Mouse (Mus musculus): ENCODE data around the gene Trpv3.

The Trpv3 gene

DNA sequence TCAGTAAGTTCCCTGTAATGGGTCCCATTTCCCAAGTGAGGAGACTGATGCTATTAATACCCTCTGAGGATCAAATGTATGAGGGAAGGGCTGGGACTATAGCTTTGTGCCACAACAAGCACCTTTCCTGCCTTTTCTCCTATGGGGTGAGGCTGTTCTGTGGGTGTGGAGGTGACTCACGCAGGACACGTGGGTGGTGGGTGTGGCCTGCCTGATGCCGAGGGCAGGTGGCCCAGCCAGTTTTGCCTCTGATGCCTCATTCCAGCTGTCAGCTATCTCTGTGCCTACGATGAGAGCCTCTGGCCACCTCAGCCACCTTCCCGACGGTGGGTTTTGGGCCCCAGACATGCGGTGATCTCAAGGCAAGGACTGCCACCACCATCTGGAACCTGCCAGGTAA, at the start of gene Trpv3:
TSS of gene Trpv3 (plus strand) at position 122 of the 400 bp plus-strand sequence.
- DNase-seq (ENCODE audit: low read depth) = no peak

DNA sequence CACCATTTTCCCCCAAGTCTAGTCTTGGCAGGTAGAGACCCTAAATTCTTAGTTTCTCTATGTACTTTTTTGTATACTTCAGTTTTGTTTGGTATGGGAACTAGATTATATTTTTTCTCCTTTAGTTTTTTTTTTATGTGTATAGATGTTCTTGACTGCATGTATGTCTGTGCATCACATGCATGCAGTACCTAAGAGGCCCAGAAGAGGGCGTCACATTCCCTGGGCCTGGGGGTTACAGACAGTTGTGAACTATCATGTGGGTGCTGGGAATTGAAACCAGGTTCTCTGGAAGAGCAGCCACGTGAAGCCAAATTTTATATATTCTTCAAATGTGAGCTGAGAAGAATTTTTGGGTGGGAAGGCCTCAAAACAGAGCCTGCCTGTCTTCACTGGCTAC, 47.5 kb upstream of the Trpv3 start:
- DNase-seq (ENCODE audit: low read depth) = no peak

DNA sequence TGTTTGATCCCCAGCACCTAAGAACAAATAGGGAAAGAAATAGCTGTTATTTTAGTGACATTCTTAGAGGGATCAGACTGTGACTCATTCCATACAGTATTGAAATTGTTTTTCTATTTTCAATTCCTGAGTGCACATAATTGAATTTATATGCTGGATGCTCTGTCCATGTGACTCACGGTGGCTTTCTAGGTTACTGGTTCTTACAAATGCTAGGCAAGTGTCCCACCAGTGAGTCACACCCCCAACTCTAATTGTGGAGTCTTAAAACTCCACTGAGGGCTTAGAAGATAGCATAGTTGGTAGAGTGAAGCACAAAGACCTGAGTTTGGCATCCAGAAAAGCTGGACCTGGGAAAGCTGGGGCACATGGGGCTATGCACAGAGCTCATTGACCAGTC, 46.5 kb upstream of the Trpv3 start:
- no peak for DNase-seq (ENCODE audit: low read depth)

GRCm38 (mm10) chr11:73222846-73223245, 44.3 kb upstream of the Trpv3 start:
- no peak for DNase-seq (ENCODE audit: low read depth)

GRCm38 (mm10) chr11:73223966-73224365, 43.2 kb upstream of the Trpv3 start:
- DNase-seq (ENCODE audit: low read depth) = no peak

DNA sequence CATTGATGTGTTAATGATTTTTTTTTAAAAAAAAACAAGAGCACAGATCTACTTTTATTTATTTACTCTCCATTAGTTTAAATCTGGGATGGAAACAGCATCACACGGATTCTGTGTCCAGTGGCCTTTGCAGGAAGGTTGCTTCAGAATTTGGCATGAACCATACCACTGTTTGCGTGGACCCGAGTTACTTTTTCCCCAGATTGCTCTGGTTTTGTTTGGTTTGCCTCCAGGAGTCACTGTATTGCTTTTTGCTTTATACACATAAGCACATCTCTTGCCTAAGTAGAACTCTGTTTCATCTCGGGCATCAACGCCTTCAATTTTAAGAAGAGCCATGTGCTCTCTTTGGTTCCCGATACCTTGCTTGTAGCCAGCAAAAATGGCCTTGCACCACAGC, 41.3 kb upstream of the Trpv3 start:
- DNase-seq (ENCODE audit: low read depth) = no peak

GRCm38 (mm10) chr11:73228881-73229280, 38.3 kb upstream of the Trpv3 start:
- no peak for DNase-seq (ENCODE audit: low read depth)

DNA sequence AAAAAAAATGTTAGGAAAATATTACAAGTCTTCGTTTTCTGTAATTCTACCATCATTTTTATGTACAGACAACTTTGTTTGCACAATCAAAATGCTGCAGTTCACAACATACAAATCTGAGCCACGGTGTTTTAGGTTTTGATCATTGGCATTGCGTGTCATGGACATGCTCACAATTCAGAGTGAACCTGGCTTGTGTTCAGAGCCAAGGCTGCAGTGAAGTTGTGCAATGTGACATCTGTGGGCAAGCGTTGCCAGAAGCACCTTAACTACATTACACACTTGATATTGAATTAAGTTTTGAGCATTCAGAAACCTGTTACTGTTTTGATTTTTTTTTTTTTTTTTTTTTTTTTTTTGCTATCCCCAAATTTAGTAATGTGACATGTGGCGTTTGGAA, 37.1 kb upstream of the Trpv3 start:
- no peak for DNase-seq (ENCODE audit: low read depth)

GRCm38 (mm10) chr11:73232513-73232912, 34.7 kb upstream of the Trpv3 start:
- no peak for DNase-seq (ENCODE audit: low read depth)

- no peak for DNase-seq (ENCODE audit: low read depth)
Observed at GRCm38 (mm10) chr11:73233992-73234391, 33.2 kb upstream of the Trpv3 start, which contains the start of gene Trpv1. Trpv1 (plus strand) TSS chr11:73234292.

DNA sequence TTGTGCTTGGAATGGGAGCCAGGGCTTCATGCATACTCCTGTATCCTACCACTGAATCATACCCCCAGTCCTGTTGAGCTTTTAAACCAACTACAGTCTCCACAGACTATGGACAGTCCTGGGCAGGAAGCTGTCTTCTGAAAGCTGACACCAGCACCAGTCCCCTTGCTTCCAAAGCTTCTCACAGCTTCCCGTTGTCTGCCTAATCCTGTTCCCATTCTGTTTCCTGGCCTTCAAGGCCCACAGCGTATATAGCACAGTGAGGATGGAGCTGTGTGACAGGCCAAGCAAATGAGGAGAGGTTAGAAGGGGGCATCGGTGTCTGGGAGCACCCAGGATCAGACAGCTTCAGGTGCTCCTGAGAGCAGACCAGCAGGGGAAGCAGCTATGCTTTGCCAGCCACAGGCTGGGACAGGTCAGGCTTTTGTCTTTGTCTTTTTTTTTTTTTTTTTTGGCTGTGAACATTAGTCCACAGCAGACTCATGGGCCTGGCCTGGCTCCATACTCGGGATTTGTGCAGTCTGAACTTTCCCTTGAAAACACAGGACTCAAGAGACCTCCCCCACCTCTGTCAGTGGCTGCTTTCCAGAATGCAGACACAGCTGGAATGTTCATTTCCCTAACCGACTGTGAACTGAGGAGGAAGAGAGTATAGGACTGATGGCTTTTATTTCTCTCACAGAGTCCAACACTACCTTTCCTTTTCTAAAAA, 31.0 kb upstream of the Trpv3 start:
- DNase-seq (ENCODE audit: low read depth) = peak; percentile 84

DNA sequence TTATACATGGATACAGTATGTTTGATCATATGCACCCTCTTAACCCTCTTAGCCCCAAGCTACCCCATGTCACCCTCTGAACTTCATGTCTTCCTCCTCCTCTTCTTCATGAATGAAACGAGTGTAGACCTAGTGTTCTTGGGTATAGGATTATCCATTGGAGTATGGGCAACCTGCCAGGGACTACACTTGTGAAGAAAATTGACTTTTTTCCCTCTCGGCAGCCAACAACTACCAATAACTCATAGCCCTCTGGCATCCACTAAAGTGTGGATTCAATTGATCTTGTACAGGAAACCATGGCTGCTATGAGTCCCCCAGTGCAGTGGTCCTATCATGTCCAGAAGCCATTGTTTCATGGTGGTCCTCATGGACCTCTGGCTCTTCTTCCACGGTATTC, 30.5 kb upstream of the Trpv3 start:
- no peak for DNase-seq (ENCODE audit: low read depth)

GRCm38 (mm10) chr11:73242199-73242598, 25.0 kb upstream of the Trpv3 start:
- DNase-seq (ENCODE audit: low read depth) = no peak

GRCm38 (mm10) chr11:73242777-73243176, 24.4 kb upstream of the Trpv3 start:
- DNase-seq (ENCODE audit: low read depth) = no peak

DNA sequence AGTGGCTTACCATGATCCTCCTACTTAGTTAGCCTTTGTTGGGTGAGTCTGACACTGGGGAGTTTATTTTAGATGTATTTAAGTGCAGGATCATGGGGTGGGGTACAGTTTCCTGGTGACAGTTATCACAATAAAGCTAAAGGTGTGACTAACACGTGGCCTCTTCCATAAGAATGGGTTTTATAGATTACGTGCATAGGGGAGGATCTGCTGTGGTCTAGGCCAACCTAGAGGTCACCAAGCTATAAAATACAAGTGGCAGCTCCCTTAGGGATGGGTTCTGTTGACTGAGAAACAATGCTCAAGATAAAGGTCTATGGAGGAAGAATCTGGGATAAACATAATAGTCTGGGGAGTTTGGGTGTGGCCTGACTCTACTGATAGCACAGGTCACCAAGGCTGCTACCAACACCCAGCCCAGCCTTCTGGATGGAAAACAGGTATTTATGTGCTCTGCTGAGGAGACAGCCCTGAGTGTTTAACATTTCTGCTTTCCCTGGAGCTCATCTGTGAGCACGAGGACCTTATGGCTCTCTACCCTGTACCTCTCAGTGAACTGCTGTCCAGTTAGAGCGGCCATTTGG, 9.7 kb upstream of the Trpv3 start:
- DNase-seq (ENCODE audit: low read depth) = no peak

DNA sequence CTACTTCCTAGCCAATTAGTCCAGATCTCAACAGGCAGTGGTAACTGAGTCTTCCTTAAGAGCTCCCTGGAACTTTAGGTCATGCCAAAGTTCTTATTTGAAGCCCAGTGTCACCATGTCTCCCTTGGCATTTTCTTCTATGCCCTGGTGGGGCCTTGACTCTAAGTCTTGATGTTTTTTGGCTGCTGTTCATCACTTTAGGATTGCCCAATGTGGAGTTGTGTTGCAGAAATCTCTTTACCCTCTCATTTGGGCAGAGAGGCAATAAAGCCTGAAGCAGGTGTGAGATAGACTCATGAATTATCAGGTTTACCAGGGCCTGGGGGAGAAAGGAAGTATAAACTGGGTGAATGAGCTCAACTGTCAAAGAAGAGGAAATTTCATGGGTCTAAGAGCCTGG, 8.5 kb upstream of the Trpv3 start:
- DNase-seq (ENCODE audit: low read depth) = no peak

GRCm38 (mm10) chr11:73260457-73260856, 6.7 kb upstream of the Trpv3 start:
- DNase-seq (ENCODE audit: low read depth) = no peak

DNA sequence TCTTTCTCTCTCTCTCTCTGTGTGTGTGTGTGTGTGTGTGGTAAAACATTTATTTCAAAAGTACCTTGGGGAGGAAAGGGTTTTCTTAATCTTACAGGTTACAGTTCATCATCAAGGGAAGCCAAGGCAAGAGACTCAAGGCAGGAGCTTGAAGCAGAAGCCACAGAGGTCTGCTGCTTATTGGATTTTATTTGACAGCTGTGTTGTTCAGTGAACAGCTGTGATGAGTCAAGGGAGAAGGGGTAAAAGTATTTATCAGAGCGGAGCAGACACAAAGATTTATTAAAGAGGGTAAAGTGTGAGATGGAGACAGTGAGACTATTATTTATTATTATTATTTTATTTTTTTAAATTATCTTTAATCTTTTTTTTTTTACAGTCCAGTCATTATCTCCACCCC, 5.8 kb upstream of the Trpv3 start:
- DNase-seq (ENCODE audit: low read depth) = no peak

GRCm38 (mm10) chr11:73274821-73275220, 7.6 kb downstream of the Trpv3 start:
- DNase-seq (ENCODE audit: low read depth) = no peak

GRCm38 (mm10) chr11:73280710-73281109, 13.5 kb downstream of the Trpv3 start:
- no peak for DNase-seq (ENCODE audit: low read depth)

- peak; percentile 60 for DNase-seq (ENCODE audit: low read depth)
Observed at GRCm38 (mm10) chr11:73281528-73282027, 14.4 kb downstream of the Trpv3 start.

DNA sequence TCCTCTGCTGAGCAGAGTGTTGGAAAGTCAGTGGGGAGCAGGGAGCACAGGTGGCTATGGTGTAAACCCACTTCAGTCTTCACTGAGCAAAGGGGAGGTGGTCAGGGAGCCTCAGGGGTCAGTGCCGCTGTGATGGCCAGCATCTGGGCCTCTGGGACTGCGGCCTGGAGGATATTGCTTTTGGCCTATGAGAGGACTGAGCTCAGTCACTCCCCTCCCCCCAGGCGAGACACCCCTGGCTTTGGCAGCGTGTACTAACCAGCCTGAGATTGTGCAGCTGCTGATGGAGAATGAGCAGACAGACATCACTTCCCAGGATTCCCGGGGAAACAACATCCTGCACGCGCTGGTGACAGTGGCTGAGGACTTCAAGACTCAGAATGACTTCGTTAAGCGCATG, 16.2 kb downstream of the Trpv3 start:
- no peak for DNase-seq (ENCODE audit: low read depth)

DNA sequence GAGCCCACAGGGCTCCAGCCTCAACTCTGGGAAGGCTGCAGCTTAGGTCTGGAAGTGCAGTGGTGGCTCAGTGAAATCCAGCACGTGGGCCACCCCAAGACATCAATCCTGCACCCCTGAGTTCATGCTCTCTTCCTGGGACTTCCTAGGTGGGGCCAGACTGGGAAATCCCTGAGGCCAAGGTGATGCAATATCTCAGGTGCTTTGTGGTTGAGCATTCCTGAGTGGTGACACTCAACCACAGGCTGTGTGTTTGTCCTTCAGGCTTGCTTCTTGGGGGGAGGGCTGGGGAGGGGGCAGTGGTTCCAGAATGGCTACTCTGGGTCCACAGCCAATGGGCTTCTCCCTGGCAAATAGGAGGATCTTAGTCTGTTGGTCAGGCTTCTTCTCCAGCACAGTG, 16.7 kb downstream of the Trpv3 start:
- peak; percentile 31 for DNase-seq (ENCODE audit: low read depth)

DNA sequence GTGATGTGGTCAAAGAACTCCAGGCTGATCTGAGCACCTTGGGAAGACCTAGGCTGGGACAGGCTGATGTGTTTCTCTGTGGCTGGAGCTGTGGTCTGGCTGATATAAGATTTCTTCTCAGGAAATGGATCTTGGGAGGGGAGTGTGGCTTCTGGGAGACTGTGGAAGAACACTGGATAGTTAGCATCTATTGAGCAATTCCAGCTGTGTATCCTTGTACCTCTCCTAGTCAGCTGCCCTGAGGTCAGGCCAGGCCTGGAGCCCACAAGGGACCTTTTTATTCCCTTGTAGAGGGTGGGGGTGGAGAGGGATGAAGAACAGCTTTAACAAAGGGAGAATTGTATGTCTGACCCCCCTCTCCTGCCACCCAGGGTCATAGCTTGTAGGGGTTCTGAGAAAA, 17.2 kb downstream of the Trpv3 start:
- peak; percentile 51 for DNase-seq (ENCODE audit: low read depth)
